Mouse (Mus musculus): ENCODE measurements at regions not wholly inside any gene's neighbourhood (a gene's known extent, or its start where the extent isn't known, plus 50 kb on each side); places are given as distances from the start of the nearest gene placed in this dataset.

DNA sequence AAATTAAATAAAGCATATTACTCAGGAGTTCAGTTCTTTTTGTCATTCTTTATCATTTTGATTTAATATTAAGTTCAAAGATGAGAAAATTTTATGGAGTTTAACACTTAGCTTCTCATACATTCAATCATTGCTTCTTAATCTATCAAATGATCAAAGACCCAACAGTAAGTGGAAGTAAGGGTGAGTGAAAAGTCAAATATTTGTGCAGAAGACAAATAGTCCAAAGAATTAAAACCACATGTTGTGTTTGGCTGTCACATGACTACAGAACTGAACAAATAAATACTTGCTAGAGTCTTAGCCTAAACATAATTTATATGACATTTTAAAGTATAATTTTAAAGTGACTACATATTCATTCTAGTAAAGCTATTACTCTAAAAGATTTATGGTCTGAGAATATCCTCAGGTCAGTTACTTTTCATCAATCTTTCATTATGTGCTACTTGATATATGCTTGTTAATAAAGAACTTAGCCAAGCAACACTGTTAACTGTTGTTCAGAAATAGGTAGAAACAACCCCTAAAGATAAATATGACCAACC lies 171.7 kb upstream of the 1700003H04Rik start:
- Histone ChIP-seq H3K4me1 (ENCODE audit: control insufficient read depth, insufficient read depth, low read length) (no peaks in the 10 kb centered on the region), H3K4me2 (ENCODE audit: low read depth, severe bottlenecking) (no peak overlapping the region), H3K27ac (replicated peaks; ENCODE audit: low read depth, low read length) (no peak overlapping the region), H3K27me3 (ENCODE audit: control insufficient read depth, insufficient read depth, low read length) (no peaks in the 10 kb centered on the region), H3K4me3 (ENCODE audit: low read depth, low read length) (no peak overlapping the region), H3K9me3 (ENCODE audit: control insufficient read depth, low read length) (no peaks in the 10 kb centered on the region), H3K9ac (ENCODE audit: low read length) (no peak overlapping the region), H3K36me3 (ENCODE audit: control insufficient read depth, insufficient read depth, low read length) (no peaks in the 10 kb centered on the region)
- ATAC-seq (ENCODE audit: insufficient number of reproducible peaks, low FRiP score, low TSS enrichment, low read depth): peak; percentile 40; the same call in 1 of the 2 replicates
- no peak for DNase-seq (ENCODE audit: low spot score)

DNA sequence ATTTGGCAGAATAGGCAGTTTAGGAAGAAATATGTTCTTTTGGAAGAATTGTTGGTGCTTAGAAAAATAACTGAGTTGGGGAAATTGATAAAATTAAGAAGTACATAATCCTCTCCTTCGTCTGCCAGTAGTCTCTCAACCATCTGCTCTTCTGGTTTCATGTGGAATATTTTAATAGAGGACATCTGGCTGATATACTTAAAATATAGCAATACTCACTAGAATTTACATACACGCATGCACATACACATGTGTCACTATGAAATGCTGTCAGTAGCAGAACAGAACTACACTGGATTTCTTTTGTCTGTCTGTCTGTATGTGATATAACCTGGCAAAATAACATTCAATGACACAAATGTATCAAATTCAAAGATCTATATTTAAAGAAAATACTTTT lies 168.4 kb upstream of the 1700003H04Rik start:
- DNase-seq (ENCODE audit: low spot score): no peak
- Histone ChIP-seq H3K4me3 (ENCODE audit: low read depth, low read length) (no peak overlapping the region), H3K36me3 (ENCODE audit: control insufficient read depth, insufficient read depth, low read length) (no peaks in the 10 kb centered on the region), H3K9me3 (ENCODE audit: control insufficient read depth, low read length) (no peaks in the 10 kb centered on the region), H3K4me2 (ENCODE audit: low read depth, severe bottlenecking) (no peak overlapping the region), H3K4me1 (ENCODE audit: control insufficient read depth, insufficient read depth, low read length) (no peaks in the 10 kb centered on the region), H3K27ac (replicated peaks; ENCODE audit: low read depth, low read length) (no peak overlapping the region), H3K9ac (ENCODE audit: low read length) (no peak overlapping the region), H3K27me3 (ENCODE audit: control insufficient read depth, insufficient read depth, low read length) (no peaks in the 10 kb centered on the region)
- 80% methylated on average over 2 of the region's 2 CpGs for WGBS
- ATAC-seq (ENCODE audit: insufficient number of reproducible peaks, low FRiP score, low TSS enrichment, low read depth): no peak

DNA sequence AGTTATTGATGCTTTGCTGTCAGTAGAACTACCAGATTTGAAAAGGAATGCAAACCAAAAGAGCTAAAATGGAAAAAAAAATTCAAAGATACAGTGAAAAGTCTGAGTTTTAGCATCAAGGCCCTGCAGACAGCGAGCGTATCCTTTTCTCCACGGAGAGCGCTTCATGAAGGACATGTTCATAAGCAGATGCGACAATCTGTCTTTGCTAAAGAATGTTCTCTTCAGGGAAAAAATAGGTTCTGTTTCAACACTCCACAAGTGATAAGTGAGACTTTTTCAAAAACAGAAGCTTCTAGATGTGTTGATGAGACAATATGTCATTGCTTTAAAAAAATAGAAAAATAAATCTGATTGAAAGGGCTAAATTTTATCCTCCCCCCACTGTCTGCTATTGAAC lies 147.4 kb upstream of the 1700003H04Rik start:
- Histone ChIP-seq H3K36me3 (ENCODE audit: control insufficient read depth, insufficient read depth, low read length) (no peaks in the 10 kb centered on the region), H3K27ac (replicated peaks; ENCODE audit: low read depth, low read length) (no peak overlapping the region), H3K9me3 (ENCODE audit: control insufficient read depth, low read length) (no peaks in the 10 kb centered on the region), H3K4me1 (ENCODE audit: control insufficient read depth, insufficient read depth, low read length) (no peaks in the 10 kb centered on the region), H3K4me3 (ENCODE audit: low read depth, low read length) (no peak overlapping the region), H3K9ac (ENCODE audit: low read length) (no peak overlapping the region), H3K4me2 (ENCODE audit: low read depth, severe bottlenecking) (no peak overlapping the region), H3K27me3 (ENCODE audit: control insufficient read depth, insufficient read depth, low read length) (no peaks in the 10 kb centered on the region)
- ATAC-seq (ENCODE audit: insufficient number of reproducible peaks, low FRiP score, low TSS enrichment, low read depth) (no peak), DNase-seq (ENCODE audit: low spot score) (no peak)
- WGBS: 98% methylated on average over 5 of the region's 5 CpGs

GRCm38 (mm10) chr3:124712166-124712565 lies 131.3 kb upstream of the 1700003H04Rik start:
- Histone ChIP-seq H3K4me2 (ENCODE audit: low read depth, severe bottlenecking) (no peak overlapping the region), H3K9ac (ENCODE audit: low read length) (no peak overlapping the region), H3K36me3 (ENCODE audit: control insufficient read depth, insufficient read depth, low read length) (no peaks in the 10 kb centered on the region), H3K27ac (replicated peaks; ENCODE audit: low read depth, low read length) (no peak overlapping the region), H3K9me3 (ENCODE audit: control insufficient read depth, low read length) (no peaks in the 10 kb centered on the region), H3K4me1 (ENCODE audit: control insufficient read depth, insufficient read depth, low read length) (no peaks in the 10 kb centered on the region), H3K4me3 (ENCODE audit: low read depth, low read length) (no peak overlapping the region), H3K27me3 (ENCODE audit: control insufficient read depth, insufficient read depth, low read length) (no peaks in the 10 kb centered on the region)
- WGBS: 79% methylated on average over 2 of the region's 2 CpGs
- DNase-seq (ENCODE audit: low spot score) (no peak), ATAC-seq (ENCODE audit: insufficient number of reproducible peaks, low FRiP score, low TSS enrichment, low read depth) (no peak)

GRCm38 (mm10) chr3:124673551-124673950 lies 92.7 kb upstream of the 1700003H04Rik start:
- no peaks in the 10 kb centered on the region for H3K9me3 ChIP-seq (ENCODE audit: control insufficient read depth, low read length)
- no peaks in the 10 kb centered on the region for H3K4me1 ChIP-seq (ENCODE audit: control insufficient read depth, insufficient read depth, low read length)
- no peak overlapping the region for H3K4me3 ChIP-seq (ENCODE audit: low read depth, low read length)
- no peaks in the 10 kb centered on the region for H3K27me3 ChIP-seq (ENCODE audit: control insufficient read depth, insufficient read depth, low read length)
- ATAC-seq (ENCODE audit: insufficient number of reproducible peaks, low FRiP score, low TSS enrichment, low read depth) (no peak), DNase-seq (ENCODE audit: low spot score) (no peak)
- no peaks in the 10 kb centered on the region for H3K36me3 ChIP-seq (ENCODE audit: control insufficient read depth, insufficient read depth, low read length)
- WGBS: 76% methylated on average over 2 of the region's 2 CpGs
- no peak overlapping the region for H3K4me2 ChIP-seq (ENCODE audit: low read depth, severe bottlenecking)
- no peak overlapping the region for H3K27ac ChIP-seq (replicated peaks; ENCODE audit: low read depth, low read length)
- no peak overlapping the region for H3K9ac ChIP-seq (ENCODE audit: low read length)

- Histone ChIP-seq H3K4me2 (ENCODE audit: low read depth, severe bottlenecking) (no peak overlapping the region), H3K27me3 (ENCODE audit: control insufficient read depth, insufficient read depth, low read length) (no peaks in the 10 kb centered on the region), H3K4me3 (ENCODE audit: low read depth, low read length) (no peak overlapping the region), H3K27ac (replicated peaks; ENCODE audit: low read depth, low read length) (no peak overlapping the region), H3K9me3 (ENCODE audit: control insufficient read depth, low read length) (no peaks in the 10 kb centered on the region), H3K9ac (ENCODE audit: low read length) (no peak overlapping the region), H3K36me3 (ENCODE audit: control insufficient read depth, insufficient read depth, low read length) (no peaks in the 10 kb centered on the region), H3K4me1 (ENCODE audit: control insufficient read depth, insufficient read depth, low read length) (no peaks in the 10 kb centered on the region)
- ATAC-seq (ENCODE audit: insufficient number of reproducible peaks, low FRiP score, low TSS enrichment, low read depth) (no peak), DNase-seq (ENCODE audit: low spot score) (no peak)
- 94% methylated on average over 2 of the region's 2 CpGs for WGBS
Observed at GRCm38 (mm10) chr3:124658153-124658552, 77.3 kb upstream of the 1700003H04Rik start.

- no peaks in the 10 kb centered on the region for H3K4me1 ChIP-seq (ENCODE audit: control insufficient read depth, insufficient read depth, low read length)
- no peak overlapping the region for H3K27ac ChIP-seq (replicated peaks; ENCODE audit: low read depth, low read length)
- H3K4me2 ChIP-seq (ENCODE audit: low read depth, severe bottlenecking): no peak overlapping the region
- DNase-seq (ENCODE audit: low spot score): no peak
- no peaks in the 10 kb centered on the region for H3K9me3 ChIP-seq (ENCODE audit: control insufficient read depth, low read length)
- H3K27me3 ChIP-seq (ENCODE audit: control insufficient read depth, insufficient read depth, low read length): no peaks in the 10 kb centered on the region
- H3K9ac ChIP-seq (ENCODE audit: low read length): no peak overlapping the region
- 93% methylated on average over 2 of the region's 2 CpGs for WGBS
- ATAC-seq (ENCODE audit: insufficient number of reproducible peaks, low FRiP score, low TSS enrichment, low read depth): no peak
- H3K4me3 ChIP-seq (ENCODE audit: low read depth, low read length): no peak overlapping the region
- H3K36me3 ChIP-seq (ENCODE audit: control insufficient read depth, insufficient read depth, low read length): no peaks in the 10 kb centered on the region
Observed at GRCm38 (mm10) chr3:124633372-124633771, 52.5 kb upstream of the 1700003H04Rik start.

Data from limb, embryonic 11.5 days (tissue).